Mouse (Mus musculus): ENCODE data around the gene Ror1. TPM values are rescaled to one million over a fixed set of nuclear protein-coding genes. Genes with fewer than 3 reads are reported as not detected.

Ror1 gene
- total RNA-seq, 2 experiments from 2014 or later = 1.1 to 1.4 TPM

GRCm38 (mm10) chr4:100300171-100300570 lies 204.6 kb downstream of the Ror1 start:
- no peak for DNase-seq (ENCODE audit: low spot score)

GRCm38 (mm10) chr4:100301423-100301822 lies 205.8 kb downstream of the Ror1 start:
- no peak for DNase-seq (ENCODE audit: low spot score)

- peak; percentile 17 for DNase-seq (ENCODE audit: low spot score)
These were observed 211.8 kb downstream of the Ror1 start for GRCm38 (mm10) chr4:100307365-100307764.

GRCm38 (mm10) chr4:100311775-100312537 lies 216.4 kb downstream of the Ror1 start:
- peak; percentile 39 for DNase-seq (ENCODE audit: low spot score)

GRCm38 (mm10) chr4:100315066-100315465 lies 219.5 kb downstream of the Ror1 start:
- DNase-seq (ENCODE audit: low spot score) = peak; percentile 72

- DNase-seq (ENCODE audit: low spot score) = no peak
These were observed 226.2 kb downstream of the Ror1 start for GRCm38 (mm10) chr4:100321758-100322157.

GRCm38 (mm10) chr4:100324719-100325515 lies 229.3 kb downstream of the Ror1 start:
- DNase-seq (ENCODE audit: low spot score) = no peak

- DNase-seq (ENCODE audit: low spot score) = no peak
These were observed 232.9 kb downstream of the Ror1 start for GRCm38 (mm10) chr4:100328361-100328970.

- no peak for DNase-seq (ENCODE audit: low spot score)
These were observed 239.6 kb downstream of the Ror1 start for GRCm38 (mm10) chr4:100335168-100335567.

- no peak for DNase-seq (ENCODE audit: low spot score)
These were observed 252.2 kb downstream of the Ror1 start for GRCm38 (mm10) chr4:100347791-100348190.

- DNase-seq (ENCODE audit: low spot score) = no peak
These were observed 254.7 kb downstream of the Ror1 start for GRCm38 (mm10) chr4:100350106-100350795.

GRCm38 (mm10) chr4:100351797-100352290 lies 256.3 kb downstream of the Ror1 start:
- DNase-seq (ENCODE audit: low spot score) = no peak

GRCm38 (mm10) chr4:100355566-100355965 lies 260.0 kb downstream of the Ror1 start:
- no peak for DNase-seq (ENCODE audit: low spot score)

GRCm38 (mm10) chr4:100357881-100358589 lies 262.4 kb downstream of the Ror1 start:
- no peak for DNase-seq (ENCODE audit: low spot score)

- no peak for DNase-seq (ENCODE audit: low spot score)
These were observed 268.1 kb downstream of the Ror1 start for GRCm38 (mm10) chr4:100363666-100364065.

- peak; percentile 34 for DNase-seq (ENCODE audit: low spot score)
These were observed 273.1 kb downstream of the Ror1 start for GRCm38 (mm10) chr4:100368691-100369090.

GRCm38 (mm10) chr4:100369541-100370174 lies 274.1 kb downstream of the Ror1 start:
- DNase-seq (ENCODE audit: low spot score) = no peak

- no peak for DNase-seq (ENCODE audit: low spot score)
These were observed 277.2 kb downstream of the Ror1 start for GRCm38 (mm10) chr4:100372806-100373205.

- DNase-seq (ENCODE audit: low spot score) = no peak
These were observed 278.2 kb downstream of the Ror1 start for GRCm38 (mm10) chr4:100373780-100374179.

GRCm38 (mm10) chr4:100375286-100375685 lies 279.7 kb downstream of the Ror1 start:
- no peak for DNase-seq (ENCODE audit: low spot score)

All from gastrocnemius, adult 18-20 months (tissue).